Mouse (Mus musculus): ENCODE measurements around the gene Enho.

- TF ChIP-seq CTCF (IDR thresholded peaks at IDR 0.05; ENCODE audit: low read depth) (no peak), EP300 (IDR thresholded peaks at IDR 0.05; ENCODE audit: low read depth) (no peak)
These were observed 39.2 kb upstream of the Enho start for GRCm38 (mm10) chr4:41679291-41679690.

Measured in liver, postnatal 0 days (tissue).